Mouse (Mus musculus) testis, postnatal 14 days (tissue): Measurements from ENCODE around the gene Wdr89.
"Not testable (repeated sequence)": the region's sequence is repeated elsewhere in the genome, so short reads cannot be mapped to it uniquely, and the experiment has no call there.

ENCODE experiments used
- DNase-seq: peaks from one replicate; pipeline ENCODE4 v3.0.0; 2021; ENCODE audit warnings: low spot score

The Wdr89 gene

DNA sequence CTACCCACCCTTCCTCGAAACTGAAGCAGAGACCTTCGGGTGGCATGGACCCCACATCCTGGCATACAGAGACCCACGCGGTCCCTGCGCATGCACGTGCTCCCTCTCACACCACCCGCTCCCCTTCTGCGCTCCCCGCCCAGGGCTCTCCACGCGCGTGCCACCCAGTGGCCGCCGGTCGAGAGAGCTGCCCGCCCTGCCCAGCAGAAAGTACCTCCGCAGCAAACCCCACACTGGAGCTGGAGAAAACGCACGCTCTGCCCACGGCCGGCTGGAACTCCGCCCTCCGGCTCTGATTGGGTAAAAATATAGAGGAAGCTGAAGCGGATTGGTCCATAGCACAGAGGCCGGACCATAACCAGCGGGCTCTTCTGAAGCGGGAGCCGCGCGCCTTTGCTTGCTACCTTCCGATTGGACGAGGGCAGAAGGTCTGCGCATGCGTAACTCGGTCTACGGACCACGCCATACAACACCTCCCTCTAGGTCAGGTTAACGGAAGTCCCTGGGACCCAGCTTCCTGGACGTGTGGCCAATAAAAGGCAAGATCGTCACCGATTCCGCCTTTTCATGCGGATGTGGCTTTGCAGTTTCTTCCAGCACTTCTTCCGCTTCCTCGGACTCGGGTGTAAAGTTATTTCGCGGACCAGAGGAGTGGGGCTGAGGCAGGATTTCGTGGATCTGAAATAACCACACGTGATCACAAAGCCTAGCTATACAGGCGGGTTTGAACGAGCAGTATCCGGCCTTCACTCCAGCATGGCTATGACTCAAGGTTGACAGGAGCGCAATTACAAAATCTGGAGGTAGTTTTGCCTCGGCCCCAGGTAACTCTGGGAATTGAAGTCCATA is at the start of gene Wdr89:
Gene Wdr89, minus strand, starts transcription at position 280 of the 849 bp plus-strand sequence.
- DNase-seq = peak; percentile 100

DNA sequence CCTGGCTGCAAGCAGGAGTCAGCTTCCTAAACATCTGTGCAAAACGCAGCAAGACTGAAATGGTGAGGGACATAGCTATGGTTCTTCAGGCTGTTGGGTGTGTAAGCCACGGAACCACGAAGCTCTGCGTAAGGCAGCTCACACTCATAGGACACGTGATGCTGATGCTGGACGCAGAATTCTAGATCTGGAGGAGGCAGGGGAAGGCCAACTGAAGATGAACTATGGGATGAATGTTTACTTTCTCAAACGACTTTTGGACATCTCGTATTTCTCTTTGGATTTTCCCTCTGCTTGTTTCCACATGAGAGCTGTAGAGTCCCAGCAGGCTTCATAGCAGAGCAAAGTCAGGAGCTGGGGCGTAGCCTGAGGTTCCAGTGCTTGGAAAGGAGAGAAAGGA is 44.3 kb upstream of the Wdr89 start:
- no peak for DNase-seq

DNA sequence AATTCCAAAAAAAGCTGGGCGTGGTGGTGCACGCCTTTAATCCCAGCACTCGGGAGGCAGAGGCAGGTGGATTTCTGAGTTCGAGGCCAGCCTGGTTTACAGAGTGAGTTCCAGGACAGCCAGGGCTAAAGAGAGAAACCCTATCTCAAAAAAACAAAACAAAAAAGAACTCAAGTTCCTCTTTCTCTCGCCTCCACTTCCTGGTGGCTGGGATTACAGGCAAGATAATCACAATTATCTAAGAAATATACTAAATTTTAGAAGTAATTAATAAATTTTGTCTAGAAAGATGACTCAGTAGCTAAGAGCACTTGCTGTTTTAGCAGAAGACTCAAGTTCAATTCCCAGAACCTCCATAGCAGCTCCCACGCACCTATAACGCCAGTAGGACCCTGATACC is 43.6 kb upstream of the Wdr89 start:
- DNase-seq = not testable (repeated sequence)

DNA sequence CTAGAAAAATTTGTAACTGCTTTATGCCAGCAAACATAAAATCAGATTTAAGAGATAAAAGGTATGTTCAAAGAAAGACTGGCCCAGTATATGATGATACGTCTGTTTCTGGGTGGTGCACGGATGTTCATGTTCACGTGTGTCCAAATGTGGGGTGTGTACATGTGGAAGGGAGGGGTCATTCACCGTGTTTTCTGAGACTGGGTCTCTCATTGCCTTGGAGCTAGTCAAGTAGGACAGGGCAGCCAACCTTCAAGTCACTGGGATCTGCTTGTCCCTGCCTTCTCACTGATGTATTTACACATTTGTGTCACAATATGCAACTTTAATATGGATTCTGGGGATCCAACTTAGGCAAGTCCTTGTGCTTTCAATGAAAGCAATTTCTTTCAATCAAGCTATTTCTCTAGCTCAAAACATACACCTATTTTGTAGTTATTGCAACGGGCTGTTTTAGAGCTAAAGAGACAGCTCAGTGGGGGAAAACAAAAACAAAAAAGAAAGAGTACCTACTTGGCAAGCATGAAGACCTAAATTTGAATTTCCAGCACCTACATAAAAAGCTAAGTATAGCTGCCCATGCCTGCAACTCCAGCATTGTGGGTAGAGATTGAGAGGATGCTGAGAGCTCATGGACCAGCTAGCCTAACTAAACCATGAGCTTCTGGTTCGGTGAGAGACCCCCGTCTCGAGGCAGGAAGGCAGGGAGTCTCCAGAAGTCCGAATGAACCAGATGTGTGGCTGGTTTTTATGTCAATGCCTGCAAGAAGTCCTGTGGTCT is 41.4 kb upstream of the Wdr89 start:
- DNase-seq = no peak

DNA sequence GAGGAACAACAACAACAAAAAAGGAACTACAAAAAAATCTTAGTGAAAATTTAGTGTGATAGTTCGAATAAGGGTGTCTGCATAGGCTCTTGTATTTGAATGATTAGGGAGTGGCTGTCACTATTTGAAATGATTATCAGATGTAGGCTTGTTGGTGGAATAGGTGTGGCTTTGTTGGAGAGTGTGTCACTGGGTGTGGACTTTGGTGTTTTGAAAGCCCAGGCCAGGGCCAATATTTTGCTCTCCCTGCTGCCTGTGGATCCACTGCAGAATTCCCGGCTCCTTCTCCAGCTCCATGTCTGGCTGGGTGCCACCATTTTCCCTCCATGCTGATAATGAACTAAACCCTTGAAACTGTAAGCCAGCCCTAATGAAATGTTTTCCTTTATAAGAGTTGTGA is 40.2 kb upstream of the Wdr89 start:
- DNase-seq = no peak

DNA sequence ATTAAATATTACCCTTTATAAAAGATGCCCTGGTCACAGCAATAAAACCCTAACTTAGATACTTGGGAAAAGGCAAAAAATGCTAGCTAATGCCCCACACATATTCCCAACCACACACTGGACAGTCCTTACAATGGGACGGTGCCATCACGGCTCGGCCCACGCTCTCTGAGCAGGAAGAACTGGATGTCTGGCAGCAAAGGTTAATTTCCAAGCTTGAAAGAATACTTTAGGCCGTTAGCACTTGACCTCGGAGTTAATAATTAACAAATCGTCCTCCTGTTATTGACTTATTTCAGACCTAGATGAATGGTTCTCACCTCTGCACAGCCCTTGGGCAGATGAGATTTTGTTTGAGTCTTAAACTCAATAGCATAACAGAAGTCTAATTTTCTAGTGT is 37.3 kb upstream of the Wdr89 start:
- DNase-seq = no peak

DNA sequence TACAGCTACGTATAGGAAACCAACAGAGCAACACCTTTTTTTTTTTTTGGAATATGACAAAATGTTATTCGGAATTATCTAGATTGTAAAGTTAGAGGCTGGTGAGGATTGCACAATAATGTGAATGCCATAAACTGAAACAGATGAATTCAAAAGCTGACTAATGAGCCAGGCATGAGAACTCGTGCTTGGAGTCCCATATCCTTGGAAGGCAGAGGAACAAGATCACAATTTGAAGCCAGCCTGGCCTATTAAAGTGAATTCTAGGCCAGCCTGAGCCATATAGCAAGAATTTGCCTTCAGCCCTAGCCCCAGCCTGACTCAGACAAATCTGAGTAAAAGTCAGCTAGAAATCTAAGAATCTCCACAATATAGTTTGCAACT is 33.4 kb upstream of the Wdr89 start:
- no peak for DNase-seq

DNA sequence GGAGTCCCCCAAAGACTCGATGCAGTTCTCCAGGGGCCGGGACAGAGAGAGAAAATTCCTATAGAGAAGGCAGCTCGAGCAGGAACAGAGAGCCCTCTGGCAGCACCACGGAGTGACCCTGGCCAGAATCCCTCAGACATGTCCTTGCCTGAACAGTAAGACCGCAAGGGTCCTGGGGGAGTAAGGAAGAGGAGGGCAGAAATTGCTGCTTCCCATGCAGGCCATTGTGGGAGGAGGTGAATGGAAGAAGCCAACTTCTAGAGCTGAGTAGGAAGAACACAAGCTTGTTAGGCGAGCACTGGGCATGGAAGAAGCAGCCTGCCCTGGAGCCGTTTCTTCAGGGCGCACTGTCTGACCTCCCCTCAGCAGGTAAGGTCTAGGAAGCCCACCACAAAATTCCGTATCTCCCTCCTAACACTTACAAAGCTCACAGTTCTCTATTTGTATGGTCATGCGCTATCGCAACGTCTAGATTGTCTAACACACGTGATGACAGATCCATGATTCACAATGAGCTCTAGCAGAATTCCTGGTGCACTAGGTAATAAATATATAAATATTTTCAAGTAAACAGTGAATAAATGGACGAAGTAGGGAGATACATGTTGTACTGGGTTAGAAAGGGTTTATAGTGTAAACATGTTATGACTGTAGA is 32.9 kb upstream of the Wdr89 start:
- peak; percentile 38 for DNase-seq

DNA sequence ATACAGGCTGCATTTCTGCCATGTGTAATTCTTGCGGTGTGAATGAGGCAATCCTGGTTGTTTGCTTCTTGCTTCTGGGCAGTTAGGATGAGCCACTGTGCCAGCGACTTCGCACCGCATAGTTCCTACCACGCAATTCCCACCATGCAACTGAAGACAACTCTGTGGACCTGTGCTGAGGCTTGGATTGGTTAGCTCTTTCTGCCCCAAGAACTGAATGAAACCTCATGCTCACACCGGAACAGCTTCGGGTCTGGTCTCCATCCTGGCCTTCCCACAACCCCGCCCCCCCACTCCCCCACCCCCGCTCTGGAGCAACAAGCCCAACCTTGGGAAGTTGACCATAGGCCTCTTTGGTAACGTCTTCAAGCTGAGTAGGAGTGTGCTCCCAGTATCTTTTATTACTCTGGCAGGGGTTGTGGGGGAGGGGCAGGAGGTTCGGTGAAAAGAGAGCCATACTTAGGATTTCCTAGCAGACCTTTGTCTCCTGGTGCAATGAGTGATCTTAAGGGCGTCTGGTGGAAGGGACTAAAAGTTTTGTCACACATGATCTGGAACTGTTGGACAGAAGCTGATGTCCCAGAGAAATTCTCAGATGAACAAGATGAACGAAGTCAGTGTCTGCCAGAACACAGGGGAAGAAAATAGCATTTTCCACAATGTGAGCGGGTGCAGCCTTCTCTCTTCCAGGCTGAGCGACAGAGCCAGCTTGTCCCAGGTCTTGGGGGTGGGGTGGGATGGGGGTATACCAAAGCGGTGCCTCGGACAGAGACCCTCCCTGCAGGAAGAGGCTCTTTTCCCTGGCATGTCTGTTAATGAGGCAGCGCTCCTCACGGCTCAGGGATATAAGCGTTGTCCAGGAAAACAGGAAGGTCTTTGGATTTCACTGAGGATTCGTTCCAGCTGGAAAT is 32.1 kb upstream of the Wdr89 start:
- peak; percentile 56 for DNase-seq

DNA sequence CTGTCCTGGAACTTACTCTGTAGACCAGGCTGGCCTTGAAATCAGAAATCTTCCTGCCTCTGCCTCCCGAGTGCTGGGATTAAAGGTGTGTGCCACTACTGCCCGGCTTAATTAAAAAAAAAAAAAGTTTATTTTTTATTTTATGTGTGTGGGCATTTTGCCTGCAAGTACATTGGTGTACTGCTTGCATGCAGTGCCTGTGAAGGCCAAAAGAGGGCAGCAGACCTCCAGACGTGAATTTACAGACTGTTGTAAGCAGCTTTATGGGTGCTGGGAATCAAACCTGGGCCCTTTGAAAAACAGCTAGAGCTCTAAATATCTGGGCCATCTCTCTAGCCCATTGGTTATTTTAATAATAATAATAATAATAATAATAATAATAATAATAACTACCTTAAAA is 29.4 kb upstream of the Wdr89 start:
- peak; percentile 29 for DNase-seq

DNA sequence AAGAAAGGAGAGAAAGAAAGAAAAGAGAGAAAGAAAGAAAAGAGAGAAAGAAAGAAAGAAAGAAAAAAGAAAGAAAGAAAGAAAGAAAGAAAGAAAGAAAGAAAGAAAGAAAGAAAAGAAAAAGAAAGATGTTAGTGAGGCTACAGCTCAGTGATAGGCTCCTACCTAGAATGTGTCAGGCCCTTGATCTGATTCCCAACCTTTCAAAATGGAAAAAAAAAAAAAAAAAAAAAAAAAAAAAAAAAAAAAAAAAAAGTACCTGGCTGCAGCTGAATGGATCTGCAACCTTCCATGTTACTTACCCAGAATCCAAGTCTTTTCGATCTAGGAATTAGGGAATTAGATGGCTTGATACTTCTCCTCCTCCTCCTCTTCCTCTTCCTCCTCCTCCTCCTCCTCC is 26.5 kb upstream of the Wdr89 start:
- DNase-seq = not testable (repeated sequence)

DNA sequence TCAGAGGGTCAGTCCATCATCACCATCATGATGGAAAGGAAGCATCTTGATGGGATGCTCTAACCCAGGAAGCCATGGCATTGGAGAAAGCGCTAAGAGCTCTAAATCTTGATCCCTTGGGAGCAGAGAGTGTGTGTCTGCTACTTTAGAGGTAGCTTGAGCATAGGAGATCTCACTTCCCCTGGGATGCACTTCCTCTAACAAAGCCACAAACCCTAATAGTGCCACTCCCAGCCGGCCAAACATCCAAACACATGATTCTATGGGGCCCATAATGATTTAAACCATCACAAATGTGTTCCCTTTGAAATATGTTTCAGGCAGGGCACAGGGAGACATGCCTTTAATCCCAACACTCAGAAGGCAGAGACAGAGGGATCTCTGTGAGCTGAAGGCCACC is 19.7 kb upstream of the Wdr89 start:
- DNase-seq = no peak

DNA sequence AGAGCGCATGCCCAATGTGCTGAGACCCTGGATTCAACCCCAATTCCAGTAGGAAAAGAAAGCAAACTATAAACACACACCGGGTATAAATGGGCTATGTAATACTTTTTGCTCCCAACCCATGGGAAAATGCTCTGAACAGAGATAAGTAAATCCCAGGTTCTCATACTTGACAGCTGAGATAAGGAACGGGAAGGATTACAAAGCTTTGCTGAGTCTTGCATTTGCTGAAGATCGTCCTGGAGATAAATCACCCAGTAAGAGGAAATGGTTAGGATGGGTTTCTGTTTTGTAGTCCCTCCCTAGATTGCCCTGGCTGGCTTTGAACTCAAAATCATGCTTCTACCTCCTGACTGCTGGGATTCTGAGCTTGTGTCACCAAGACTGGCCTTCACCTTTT is 18.0 kb upstream of the Wdr89 start:
- no peak for DNase-seq

DNA sequence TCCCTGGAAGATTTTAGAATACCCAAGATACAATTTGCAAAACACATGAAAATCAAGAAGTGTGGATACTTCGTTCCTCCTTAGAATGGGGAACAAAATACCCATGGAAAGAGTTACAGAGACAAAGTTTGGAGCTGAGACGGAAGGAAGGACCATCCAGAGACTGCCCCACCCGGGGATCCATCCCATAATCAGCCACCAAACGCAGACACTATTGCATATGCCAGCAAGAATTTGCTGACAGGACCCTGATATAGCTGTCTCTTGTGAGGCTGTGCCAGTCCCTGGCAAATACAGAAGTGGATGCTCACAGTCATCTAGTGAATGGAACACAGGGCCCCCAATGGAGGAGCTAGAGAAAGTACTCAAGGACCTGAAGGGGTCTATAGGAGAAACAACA is 14.7 kb upstream of the Wdr89 start:
- DNase-seq = not testable (repeated sequence)

DNA sequence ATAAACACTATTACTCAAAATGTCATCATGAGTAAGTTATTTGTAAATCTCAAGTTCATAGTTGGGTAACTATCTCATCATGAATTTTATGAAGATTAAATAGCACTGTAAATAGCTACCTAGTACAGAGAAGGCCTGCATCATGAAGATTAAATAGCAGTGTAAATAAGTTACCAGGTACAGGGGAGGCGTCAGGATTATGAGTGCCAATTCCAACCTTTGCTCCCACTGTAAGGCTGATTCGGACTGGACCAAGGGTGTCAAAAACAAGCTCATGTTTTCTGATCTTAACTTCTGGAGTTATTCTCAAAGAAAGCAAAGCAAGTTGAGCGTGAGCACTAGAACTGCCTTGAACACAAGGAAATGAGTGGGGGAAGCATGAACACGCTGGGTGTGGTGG is 14.3 kb upstream of the Wdr89 start:
- DNase-seq = no peak

DNA sequence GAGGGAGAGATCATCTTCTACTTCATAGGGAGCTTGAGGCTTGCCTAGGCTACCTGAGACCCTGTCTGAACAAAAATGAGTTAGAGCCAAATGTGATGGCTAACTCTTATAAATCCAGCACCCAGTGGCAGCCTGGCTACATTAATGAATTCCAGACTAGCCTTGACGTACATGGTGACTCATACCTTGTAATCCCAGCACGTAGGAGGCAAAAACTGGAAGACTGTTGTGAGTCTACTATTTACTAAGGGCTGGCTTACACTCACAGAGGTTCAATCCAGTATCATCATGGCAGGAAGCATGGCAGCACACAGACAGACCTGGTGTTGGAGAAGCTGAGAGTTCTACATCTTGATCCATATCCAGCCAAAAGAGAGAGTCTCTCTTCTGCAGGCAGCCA is 13.5 kb upstream of the Wdr89 start:
- no peak for DNase-seq

DNA sequence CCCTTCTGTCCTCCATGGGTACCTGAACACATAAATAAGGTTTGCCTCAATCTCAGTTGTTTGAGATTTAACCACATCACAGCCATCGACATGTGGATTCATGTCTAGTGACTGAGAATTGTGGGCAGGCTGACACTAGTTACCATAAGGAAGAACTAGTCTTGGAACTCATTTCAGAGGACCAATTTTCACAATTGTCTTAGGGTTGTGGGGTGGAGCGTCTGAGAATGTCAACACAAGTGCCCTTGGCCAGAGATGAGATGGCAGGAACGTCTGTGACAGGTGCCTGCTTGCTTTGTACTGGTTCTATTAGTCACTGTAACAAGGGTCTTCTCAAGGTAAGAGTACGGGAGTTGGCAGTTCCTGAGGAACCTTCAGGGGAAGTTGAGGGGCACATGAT is 11.8 kb upstream of the Wdr89 start:
- DNase-seq = no peak

DNA sequence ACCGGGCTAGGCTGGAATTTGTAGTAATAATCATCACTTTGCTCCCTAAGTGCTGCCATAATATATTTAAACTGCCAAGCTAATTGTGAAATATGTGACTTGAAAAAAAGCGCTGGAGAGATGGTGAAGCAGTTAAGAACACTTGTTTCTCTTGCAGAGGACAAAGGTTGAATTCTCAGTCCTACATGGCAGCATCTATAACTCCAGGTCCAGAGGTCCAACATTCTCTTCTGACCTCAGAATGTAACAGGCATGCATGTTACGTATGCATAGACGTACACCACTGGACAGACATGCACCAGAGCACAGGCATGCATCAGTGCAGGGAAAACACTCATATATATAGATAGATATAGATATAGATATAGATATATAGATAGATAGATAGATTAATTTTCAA is 9.1 kb upstream of the Wdr89 start:
- no peak for DNase-seq

DNA sequence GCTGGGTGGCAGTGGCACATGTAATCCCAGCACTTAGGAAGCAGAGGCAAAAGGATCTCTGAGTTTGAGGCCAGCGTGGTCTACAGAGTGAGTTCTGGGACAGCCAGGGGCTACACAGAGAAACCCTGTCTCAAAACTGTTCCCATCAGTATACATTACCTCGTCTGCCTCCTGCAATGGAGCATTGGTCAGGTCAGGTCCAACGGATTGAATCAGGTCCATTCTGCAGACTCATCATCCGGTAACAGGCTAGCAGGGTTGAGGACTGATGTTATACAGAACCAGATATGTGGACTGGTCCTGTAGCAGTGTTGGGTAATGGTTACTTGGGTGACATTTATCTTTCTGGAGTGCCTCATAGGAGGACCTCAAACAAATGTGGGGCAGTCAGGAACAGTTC is 3.3 kb upstream of the Wdr89 start:
- no peak for DNase-seq

DNA sequence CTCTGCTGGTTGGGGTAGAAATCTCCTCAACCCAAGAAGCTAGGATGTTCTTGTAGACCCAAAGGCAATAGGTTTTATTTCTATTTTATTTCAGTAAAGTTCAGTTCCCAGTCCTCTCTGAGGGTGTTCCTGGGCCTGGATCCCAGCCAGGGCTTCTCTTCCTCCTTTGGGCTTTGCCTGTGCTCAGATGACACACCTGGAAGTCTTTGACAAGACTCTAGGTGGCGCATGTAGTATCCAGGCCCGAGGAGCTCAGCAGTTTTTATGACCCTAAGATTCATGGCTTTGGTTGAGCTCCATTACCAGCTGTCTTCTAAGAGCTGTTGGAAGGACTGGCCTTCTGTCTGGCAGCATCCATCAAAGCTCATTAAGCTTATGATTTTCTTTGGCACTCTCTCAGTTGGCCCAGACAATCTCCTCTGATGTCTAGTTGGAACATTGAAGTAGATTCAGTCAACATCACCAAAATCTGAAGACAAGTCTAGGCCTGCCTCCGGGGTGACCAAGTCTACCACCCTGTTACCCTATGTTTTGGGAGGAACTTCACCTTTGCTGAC is 2.5 kb upstream of the Wdr89 start:
- DNase-seq = no peak

DNA sequence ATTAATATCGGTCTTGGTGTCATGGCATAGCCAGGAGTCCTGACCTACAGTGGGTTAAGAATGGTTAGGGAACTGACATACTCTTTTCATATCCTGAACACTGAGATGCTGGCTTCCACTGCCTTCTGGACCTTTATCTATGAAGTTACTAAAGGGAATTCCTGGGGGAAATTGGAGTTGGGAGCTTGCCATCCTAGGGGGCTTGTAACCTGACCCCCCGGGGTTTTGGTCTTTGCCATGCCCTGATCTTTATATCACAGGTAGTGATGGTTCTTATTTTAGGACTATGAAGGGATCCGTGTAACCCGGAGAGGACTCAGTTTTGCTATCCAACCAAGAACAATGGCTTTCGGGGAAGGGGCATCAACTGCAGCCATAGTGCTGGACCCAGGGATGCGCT is 1.3 kb upstream of the Wdr89 start:
- DNase-seq = no peak

DNA sequence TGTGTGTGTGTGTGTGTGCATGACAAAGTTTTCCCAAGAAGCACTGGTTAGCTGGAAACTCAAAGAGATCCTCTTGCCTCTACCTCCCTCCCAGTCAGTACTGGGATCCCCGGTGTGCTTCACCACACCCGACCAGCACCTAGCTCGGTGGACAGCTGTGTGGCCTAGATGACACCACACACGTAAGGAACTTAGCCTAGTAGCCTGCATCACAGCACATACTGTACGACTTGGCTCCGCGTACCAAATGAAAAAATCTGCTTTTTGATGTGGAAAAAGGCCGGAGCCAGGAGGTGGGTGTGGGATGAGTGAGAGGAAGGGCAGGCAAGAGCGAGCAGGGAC is 450 bp downstream of the Wdr89 start:
- no peak for DNase-seq
